Mouse (Mus musculus) kidney, adult 2 months (tissue): ENCODE measurements around the gene Map4k3.

Experiments
- CTCF ChIP-seq: fragments of 200-500 bp; conservative IDR thresholded peaks from 2 replicates; pipeline ENCODE4 v1.5.1; 2011; ENCODE audit warnings: low read depth, mild to moderate bottlenecking, control low read depth, low read length, moderate library complexity, mixed read lengths; ENCODE audit not compliant: insufficient read depth, insufficient read length
- POLR2A ChIP-seq: fragments of 200-500 bp; IDR thresholded peaks from one replicate; pipeline ENCODE4 v1.6.1; 2011; ENCODE audit warnings: low read depth, low read length, control low read depth

DNA sequence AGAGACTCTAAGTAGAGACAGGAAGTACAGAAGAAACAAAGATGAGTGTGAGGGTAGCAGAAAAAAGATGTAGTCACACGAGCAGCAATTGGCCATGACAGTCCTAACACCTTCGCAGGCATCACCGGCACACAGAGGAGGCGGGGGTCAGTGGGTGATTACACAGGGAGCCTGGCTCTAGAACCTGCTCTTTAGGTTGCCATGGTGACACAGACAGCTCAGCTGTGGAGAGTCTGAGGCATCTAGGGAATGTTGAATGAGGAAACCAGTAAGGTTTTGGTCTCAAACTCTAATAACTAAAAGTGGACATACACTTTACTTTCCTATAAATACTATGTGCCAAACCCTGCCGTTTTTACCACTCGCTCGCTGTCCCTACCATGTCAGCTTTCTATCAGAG, 6.6 kb downstream of the Map4k3 start:
- TF ChIP-seq POLR2A (no peak), CTCF (no peak)
